Mouse (Mus musculus): ENCODE measurements around the gene Zmiz1.

DNA sequence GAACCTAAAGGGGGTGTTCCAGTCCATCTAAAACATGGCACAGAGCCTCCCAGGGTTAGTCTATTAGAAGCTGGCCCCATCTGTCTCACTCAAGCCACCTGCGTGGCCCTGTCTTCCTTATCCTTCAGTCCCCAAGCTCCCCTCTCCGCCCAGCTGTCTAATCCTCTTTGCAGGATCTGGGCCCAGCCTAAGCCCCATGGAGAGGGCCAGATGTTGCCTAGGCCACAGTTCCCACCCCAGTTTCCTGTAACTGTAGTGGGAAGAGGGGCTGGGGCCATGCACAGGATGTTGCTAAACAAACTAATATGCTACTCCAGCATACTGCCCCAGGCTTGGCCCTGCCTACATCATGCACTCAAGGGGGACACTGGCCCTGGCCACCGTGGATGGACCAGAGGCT lies 118.4 kb downstream of the Zmiz1 start:
- no peak for TF ChIP-seq CTCF (IDR thresholded peaks at IDR 0.05; ENCODE audit: borderline replicate concordance, insufficient read depth, low read depth, low read length)
- TF ChIP-seq POLR2A (IDR thresholded peaks at IDR 0.05; ENCODE audit: borderline replicate concordance, insufficient read depth, low read length): no peak

Measured in cerebellum, adult 2 months (tissue).